Mouse (Mus musculus) adrenal gland, postnatal 4 days (tissue): ENCODE measurements around the gene Taf15. TPM values are rescaled to one million over a fixed set of nuclear protein-coding genes. Genes with fewer than 3 reads are reported as not detected.
"Not testable (repeated sequence)": the region's sequence is repeated elsewhere in the genome, so short reads cannot be mapped to it uniquely, and the experiment has no call there.

Experiments
- DNase-seq, 2 experiments: peaks; one replicate each; pipeline ENCODE4 v3.0.0; 2021 to 2022; ENCODE audit warnings: low spot score in 2 of 2, mixed read lengths in 2 of 2
- total RNA-seq, 2 experiments: library from RNA; stranded (reverse); gene quantifications; 2 replicates each; pipeline ENCODE4 v1.2.3; 2021

Taf15 gene
- total RNA-seq, 2 experiments from 2014 or later = 75.9 to 78.3 TPM

DNA sequence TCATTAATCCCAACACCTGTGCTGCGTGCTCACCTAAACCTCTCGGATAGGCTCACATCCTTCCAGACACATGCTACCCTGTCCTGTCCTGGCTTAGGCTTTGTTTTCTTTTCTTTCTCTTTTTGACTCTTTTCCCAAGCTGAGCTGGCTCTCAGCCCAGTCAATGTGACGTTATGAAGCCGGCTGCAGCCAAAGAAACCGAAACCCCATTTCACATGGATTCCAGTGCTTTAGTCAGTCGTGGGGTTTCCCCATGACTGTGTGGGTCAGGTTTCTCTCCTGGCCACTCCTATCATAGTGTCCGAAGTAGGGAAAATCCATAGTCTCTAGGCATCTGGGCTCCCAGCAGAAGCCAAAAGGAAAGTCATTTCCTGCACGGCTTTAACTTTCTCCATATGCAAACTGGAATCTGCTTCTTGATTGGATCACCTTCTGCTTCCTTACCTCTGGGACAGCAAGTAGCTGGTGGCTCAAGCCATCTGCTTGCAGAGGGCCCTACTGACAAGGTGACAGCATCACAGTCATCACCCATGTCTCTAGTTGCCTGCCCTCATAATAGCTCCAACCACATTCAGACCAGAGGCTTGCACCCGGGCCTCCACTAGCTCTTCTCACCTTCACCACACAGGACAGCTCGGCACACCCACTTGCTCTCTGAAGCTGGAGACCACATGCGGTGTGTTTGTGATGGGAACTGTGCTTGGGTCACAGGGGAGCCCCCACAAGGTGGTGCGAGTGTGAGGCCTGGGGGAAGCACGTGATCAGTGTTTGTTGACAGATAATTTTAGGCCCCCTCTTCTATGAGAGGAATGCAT lies 61.9 kb downstream of the Taf15 start:
- peak; percentile 46 to 58 for DNase-seq

DNA sequence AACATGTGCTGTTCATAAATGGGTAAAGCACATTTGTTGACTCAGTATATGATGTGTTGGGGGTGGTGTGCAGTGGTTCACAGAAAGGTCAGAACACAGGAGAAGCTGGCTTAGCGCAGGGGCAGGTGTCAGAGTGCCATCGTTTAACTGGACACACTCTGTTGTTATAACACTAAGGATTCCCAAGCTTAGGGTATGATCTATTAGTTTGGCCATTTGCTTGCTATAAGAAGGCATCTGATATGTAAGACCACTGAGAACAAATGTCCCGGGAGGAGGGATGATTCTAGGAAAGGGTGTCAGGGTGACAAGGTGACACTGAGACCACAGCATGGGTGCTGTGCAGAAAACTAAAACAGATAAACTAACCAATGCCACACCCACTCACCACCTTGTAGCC lies 63.9 kb downstream of the Taf15 start:
- DNase-seq = no peak

DNA sequence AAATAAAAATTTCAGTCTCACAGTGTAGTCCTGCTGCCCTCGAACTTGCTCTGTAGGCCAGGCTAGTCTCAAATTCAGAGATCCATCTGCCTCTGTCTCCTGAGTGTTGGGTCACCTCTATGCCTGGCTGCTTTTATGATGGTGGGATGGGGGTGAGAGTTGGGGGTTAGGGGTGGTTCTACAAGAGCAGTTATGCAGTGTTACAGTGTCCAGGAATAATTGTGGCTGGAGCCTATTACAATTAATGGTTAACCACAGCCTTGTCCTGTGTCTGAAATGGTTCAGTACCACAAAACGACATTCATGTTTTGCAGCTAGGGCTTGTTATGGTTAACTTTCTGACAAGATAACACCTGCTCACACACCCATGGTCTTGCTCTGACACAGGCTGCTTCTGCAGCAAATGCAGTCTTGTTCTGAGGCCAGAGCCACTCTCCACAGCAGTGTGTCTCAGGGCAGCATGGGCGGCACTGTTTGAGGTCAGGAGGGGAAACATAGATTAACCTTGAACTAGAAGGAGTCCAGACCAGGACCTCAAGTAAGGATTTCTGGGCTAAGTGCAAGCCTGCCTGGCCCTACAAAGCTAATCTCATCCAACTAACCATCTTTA lies 65.9 kb downstream of the Taf15 start:
- DNase-seq = no peak

GRCm38 (mm10) chr11:83540931-83541330 lies 68.0 kb downstream of the Taf15 start:
- no peak for DNase-seq

- no peak for DNase-seq
These were observed 68.5 kb downstream of the Taf15 start for GRCm38 (mm10) chr11:83541415-83541814.

DNA sequence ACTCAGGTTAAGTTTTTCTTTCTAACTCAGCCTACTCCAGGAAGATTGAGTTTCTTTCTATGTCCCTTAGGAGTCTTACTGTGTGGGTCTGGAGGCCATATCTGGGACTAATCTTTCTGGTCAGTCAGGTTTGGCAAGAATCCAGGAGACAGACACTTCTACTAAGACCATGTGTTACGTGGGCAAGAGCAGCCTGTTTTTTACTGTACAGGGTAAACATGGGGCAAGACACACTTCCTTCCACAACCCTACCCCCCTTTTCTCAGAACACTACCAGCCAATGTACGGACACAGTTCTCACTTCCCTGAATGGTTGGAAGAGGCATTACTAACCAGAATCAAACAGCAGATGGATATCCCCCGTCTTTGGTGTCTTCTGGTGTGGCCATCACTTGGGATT lies 71.3 kb downstream of the Taf15 start:
- DNase-seq = no peak

DNA sequence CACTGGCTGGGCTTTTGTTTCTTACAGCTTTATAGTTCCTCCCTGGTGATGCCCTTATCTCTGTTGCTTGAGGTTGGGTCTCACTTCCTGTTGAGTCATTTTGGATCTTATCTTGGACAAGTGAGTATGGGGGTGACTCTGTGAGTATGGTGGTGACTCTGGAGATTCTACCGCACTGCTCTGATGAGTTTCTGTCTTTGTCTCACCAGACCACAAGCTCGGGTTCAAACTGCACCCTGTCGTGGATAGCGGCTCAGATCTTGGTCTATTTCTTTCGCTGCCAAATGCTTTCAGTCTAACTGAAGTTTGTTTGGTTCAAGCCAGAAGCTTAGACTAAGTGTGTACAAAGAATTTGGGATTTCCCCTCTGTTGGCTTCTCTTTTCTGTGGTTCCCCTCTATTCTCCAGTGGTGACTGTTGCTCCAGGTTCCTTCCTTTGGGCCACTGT lies 77.3 kb downstream of the Taf15 start:
- no peak for DNase-seq

DNA sequence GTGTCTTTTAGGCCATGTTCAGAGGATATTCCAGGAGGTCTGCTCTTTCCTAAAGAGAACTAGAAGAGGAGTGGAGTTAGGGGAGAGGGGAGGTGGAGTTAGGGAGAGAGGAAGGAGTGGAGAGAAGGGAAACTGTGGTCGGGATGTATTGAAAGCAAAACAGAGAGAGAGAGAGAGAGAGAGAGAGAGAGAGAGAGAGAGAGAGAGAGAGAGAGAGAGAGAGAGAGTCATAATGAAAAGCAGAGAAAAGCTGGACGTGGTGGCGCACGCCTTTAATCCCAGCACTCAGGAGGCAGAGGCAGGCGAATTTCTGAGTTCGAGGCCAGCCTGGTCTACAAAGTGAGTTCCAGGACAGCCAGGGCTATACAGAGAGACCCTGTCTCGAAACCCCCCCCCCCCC lies 78.2 kb downstream of the Taf15 start:
- not testable (repeated sequence) for DNase-seq

GRCm38 (mm10) chr11:83551668-83552067 lies 78.8 kb downstream of the Taf15 start:
- no peak for DNase-seq

Other genes with a start within 250 kb of the Taf15 start
- 1 to 10 TPM; 1.9 to 3.7 TPM for gene Slfn14, start 186.4 kb upstream of the Taf15 start, total RNA-seq
- 100 to 1,000 TPM; 105 to 121 TPM for gene Ap2b1, start 174.1 kb upstream of the Taf15 start, total RNA-seq
- gene Pex12, start 170.5 kb upstream of the Taf15 start, total RNA-seq = 10 to 100 TPM; 17.6 to 20.0 TPM
- 10 to 100 TPM; 10.8 to 11.4 TPM for gene Rasl10b, start 63.9 kb upstream of the Taf15 start, total RNA-seq
- gene Gas2l2, start 43.6 kb upstream of the Taf15 start, total RNA-seq = under 1 TPM in 1 of 2 experiments, not detected in 1; 0.11 TPM
- under 1 TPM; 0.48 to 0.56 TPM for gene 1700020L24Rik, start 35.4 kb upstream of the Taf15 start, total RNA-seq
- gene Mmp28, start 10.0 kb upstream of the Taf15 start, total RNA-seq = 10 to 100 TPM; 17.5 to 18.8 TPM
- gene Heatr9, start 49.1 kb downstream of the Taf15 start, total RNA-seq = not detected
- gene Ccl5, start 57.4 kb downstream of the Taf15 start, total RNA-seq = 1 to 10 TPM; 1.1 to 1.3 TPM
- gene Ccl9, start 105.5 kb downstream of the Taf15 start, total RNA-seq = 1 to 10 TPM; 5.0 to 8.5 TPM
- gene Ccl6, start 120.0 kb downstream of the Taf15 start, total RNA-seq = 1 to 10 TPM; 7.0 to 9.3 TPM
- not detected for gene Rpl9-ps1, start 172.5 kb downstream of the Taf15 start, total RNA-seq
- under 1 TPM in 1 of 2 experiments, not detected in 1; 0.56 TPM for gene Ccl3, start 176.3 kb downstream of the Taf15 start, total RNA-seq
- gene Ccl4, start 189.5 kb downstream of the Taf15 start, total RNA-seq = under 1 TPM in 1 of 2 experiments, not detected in 1; 0.51 TPM
- gene Wfdc17, start 230.9 kb downstream of the Taf15 start, total RNA-seq = under 1 TPM in 1 of 2 experiments, not detected in 1; 0.87 TPM
- not detected for gene Wfdc18, start 235.9 kb downstream of the Taf15 start, total RNA-seq